Mouse (Mus musculus): ENCODE measurements around the gene Gcm1.
"Not testable (repeated sequence)": the region's sequence is repeated elsewhere in the genome, so short reads cannot be mapped to it uniquely, and the experiment has no call there.

Gene Gcm1

DNA sequence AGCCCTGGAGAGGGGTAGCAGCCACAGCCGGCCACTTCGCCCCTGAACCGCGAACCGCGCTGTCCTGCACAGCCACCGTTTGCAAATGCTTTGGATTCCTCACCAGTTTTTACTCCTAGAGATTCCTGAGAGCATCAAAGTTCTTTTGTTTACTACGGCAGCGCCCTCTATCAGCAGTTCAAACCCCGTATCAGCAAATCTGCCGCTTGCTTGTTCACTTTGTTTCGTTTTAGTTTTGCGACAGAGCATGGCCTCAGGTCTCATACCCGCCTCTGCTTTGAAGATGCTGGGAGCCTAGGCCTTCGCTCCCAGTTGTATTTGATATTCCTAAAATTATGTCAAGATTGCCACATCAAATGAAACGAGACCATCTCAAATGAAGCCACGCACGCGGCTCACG is 5.0 kb upstream of the Gcm1 start:
- no peak for DNase-seq (ENCODE audit: low read depth, low spot score)

DNA sequence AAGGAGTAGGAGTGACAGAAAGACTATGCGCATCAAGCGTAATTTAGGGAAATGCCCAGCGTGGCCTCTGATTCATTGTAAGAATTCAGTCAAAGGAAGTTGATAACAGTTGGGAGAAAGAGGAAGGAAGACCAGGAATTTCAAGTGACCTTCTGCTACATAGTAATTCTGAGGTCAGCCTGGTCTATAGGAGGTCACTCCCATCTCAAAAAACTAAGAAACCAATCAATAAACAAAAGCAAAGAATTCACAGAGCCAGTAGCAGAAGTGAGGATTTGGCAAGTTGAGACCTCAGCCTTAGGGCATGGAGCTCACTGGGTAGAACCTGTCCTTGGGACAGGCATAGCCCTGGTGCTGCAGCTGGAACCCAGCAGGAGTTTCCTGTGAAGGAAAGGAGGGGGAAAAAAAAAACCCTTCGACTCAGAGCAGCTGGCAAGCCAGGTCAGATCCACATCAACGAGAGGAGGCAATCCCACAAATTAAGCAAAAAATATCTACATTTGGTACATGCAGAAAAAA is 1.2 kb upstream of the Gcm1 start:
- DNase-seq (ENCODE audit: low read depth, low spot score) = no peak

DNA sequence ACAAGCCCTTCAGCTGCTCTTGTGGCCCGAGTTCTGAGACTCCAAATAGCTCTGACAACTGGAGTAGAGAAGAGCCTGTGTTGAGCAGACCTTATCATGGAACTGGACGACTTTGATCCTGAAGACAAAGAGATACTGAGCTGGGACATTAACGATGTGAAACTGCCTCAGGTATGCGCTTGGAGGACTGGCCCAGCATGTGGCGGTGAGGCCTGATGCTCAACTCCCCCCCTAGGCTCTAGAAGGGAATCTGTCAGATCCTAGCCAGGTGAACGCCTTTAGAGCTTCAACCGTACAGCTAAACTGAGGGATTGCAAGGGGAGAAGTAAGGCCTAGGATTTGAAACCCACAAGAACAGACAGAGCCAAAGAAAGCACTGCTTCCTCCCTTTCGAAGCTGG is 2.1 kb downstream of the Gcm1 start:
- DNase-seq (ENCODE audit: low read depth, low spot score) = no peak

DNA sequence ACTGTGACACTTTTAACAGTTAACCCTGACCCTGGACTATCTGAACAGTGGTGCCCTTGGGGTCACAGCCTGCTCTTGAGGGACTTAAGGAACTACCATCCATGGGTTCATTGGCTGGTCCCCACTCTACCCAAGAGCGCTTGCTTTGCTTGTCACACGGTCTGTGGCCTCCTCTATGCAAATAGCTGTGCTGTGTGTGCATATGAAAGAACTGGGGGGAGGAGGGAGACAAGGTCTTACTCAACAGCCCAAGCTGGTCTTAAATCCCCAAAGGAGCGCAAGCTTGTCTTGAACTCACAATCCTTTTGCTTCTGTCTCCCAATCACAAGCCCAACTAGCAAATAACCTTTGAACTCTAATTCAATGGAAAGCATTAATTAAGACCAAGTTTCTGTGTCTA is 2.6 kb downstream of the Gcm1 start:
- DNase-seq (ENCODE audit: low read depth, low spot score) = no peak

DNA sequence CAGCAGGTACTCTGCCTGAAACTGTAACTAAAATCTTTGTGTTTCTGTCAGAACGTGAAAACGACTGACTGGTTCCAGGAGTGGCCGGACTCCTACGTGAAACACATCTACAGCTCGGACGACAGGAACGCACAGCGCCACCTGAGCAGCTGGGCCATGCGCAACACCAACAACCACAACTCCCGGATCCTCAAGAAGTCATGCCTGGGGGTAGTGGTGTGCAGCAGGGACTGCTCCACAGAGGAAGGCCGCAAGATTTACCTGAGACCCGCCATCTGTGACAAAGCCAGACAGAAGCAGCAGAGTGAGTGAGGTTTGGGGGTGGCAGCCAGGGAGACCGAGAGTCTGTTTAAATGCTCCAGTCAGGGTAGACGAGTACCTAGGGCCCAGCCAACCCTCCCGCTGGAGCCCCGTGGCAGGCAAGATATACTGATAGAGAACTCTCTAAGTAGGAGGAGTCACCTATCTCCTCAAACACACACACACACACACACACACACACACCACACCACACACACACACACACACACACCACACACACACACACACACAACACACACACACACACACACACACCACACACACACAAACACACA is 7.9 kb downstream of the Gcm1 start:
- no peak for DNase-seq (ENCODE audit: low read depth, low spot score)

DNA sequence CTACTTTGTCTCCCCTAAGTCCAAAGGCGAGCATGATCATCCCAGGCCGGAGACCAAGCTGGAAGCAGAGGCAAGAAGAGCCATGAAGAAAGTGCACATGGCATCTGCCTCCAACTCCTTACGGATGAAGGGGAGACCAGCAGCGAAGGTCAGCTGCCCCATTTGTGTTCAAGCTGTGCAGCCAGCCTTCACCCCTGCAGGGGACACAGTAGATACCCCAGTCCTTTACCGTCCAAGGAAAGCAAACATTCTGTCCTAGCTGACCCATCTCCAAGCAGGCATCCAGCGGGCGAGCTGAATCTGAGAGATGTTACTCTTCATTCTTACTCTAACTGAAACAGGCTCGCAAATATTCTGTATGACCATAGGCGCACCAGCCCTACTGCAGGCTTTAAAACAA is 10.7 kb downstream of the Gcm1 start:
- no peak for DNase-seq (ENCODE audit: low read depth, low spot score)

DNA sequence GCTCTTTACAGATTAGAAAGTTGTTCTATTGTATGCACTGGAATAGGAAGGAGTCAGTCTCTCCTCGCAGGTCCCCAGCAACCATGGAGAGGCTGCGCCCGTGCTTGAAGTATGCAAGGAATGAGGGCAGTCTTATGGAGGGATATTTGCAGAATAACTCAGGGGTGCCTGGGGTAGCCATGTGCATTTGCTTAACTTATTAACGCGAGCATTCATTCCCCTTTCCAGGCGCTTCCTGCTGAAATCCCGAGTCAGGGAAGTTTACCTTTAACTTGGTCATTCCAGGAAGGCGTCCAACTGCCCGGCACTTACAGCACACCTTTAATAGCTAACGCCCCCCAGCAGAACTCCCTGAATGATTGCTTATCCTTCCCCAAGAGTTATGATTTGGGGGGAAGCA is 12.4 kb downstream of the Gcm1 start:
- DNase-seq (ENCODE audit: low read depth, low spot score) = no peak

DNA sequence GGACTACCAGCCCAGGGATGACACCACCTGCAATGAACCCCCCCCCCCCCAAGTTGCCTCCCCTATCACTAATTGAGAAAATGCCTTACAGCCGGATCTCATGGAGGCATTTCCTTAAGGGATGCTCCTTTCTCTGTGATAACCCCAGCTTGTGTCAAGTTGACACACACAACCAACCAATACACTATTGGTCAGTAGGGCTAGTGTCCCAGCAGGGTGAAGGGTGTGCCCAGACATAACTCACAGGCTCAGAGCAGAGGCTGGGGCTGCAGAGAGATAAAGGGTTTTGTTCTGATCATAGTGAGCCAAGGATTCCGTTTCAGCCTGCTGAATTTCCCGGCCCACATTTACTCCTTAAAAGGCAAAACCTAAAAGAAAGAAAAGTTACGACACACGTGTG is 18.8 kb downstream of the Gcm1 start:
- DNase-seq (ENCODE audit: low read depth, low spot score) = no peak

DNA sequence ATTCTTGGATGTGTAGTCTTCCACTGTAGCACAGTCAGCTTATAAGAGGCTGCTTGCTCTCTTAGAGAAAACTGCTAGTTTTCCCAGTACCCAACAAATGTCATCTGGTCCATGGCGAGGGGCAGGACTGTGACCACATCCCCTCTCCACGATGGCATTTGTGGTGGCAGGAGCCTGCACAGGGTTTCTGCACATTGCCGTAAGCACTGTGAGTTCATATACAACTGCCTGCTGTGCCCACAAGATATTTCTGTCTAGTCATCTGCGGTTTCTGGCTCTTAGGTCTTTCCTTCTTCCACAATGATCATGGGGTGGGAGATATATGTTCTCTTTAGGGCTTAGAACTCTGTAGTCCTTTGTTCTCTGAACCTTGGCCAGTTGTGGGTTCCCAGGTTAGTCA is 19.9 kb downstream of the Gcm1 start:
- no peak for DNase-seq (ENCODE audit: low read depth, low spot score)

DNA sequence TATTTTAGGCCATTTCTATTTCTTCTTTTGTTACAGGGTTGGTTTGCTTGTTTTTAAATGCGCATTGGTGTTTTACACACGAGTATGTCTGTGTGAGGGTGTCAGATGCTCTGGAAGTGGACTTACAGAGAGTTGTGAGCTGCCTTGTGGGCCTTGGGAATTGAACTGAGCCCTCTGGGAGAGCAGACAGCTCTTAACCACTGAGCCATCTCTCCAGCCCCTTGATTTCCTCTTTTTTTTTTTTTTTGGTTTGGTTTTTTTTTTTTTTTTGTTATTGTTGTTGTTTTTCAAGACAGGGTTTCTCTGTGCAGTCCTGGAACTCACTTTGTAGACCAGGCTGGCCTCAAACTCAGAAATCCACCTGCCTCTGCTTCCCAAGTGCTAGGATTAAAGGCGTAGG is 21.6 kb downstream of the Gcm1 start:
- DNase-seq (ENCODE audit: low read depth, low spot score) = not testable (repeated sequence)

DNA sequence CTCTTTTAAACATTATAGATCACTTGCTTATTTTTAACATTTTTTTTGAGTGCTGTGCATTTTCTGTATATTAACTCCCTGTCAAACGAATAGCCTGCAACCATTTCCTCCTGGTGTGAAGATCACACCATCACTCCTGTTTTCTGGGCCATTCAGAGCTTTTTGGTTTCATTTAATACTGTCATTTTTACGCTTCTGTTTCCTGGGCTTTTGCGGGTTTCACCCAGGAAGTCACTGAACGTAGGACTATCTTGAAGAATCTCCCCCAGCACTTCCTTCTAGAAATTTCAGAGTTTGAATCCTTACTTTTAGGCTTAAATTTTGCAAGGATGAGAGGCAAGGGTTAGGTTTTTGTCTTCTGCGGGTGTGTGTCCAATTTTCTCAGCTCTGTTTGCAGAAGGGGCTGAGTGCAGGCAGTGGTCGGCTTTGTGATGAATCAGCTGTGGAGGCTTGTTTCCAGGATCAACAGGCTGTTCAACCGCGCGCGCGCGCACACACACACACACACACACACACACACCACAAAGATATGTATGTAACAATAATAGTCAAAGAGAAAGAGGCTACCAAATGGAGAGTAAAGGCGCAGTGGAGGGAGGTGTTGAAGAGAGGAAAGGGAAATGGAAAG is 22.1 kb downstream of the Gcm1 start:
- DNase-seq (ENCODE audit: low read depth, low spot score) = no peak

DNA sequence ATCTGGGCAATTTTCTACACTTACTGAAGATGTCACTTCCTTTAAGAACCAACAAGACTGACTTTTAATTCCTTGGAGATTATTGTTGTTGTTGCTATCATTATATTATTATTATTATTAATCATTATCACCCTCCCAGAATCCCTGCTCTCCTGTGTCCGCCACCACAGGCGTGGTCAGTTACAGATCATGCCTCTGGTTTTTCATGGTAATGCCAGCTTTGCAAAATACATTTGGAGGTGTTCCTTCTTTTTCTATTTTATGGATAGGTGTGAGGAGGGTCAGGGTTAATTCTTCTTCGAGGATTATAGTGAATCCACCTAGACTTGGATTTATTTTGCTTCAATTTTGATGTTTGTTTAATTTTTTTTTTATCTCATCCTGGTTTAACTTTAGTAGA is 23.5 kb downstream of the Gcm1 start:
- no peak for DNase-seq (ENCODE audit: low read depth, low spot score)

DNA sequence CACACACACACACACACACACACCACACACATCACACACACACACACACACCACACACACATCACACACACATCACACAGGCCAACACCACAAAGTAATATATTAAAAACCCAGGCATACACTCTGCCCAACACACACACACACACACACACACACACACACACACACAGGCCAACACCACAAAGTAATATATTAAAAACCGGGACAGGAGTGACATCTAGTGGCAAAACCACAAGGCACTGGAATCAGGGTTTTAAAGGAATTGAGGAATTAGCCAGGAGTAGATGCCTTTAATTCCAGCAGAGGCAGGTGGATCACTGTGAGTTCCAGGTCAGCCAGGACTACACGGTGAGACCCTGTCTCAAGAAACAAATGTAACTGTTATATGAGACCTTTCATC is 26.5 kb downstream of the Gcm1 start:
- no peak for DNase-seq (ENCODE audit: low read depth, low spot score)

DNA sequence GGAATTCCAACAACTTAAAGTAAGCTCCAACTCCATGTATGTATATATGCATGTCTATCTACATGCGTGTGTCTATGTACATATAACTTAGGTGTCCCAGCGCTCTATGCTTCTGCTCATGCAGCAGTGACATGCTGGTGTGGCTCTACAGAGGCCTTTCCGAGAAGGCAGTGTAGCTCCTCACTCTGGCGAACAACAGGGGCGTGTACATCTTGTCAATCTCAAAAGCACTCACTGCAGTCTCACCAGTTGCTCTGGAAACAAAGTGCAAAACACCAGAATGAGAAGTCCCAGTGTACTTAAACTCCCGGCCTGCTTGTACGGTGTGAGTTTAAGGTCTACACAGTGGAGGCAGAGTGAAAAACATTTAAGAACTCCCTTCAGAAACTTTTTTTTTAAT is 30.1 kb downstream of the Gcm1 start:
- DNase-seq (ENCODE audit: low read depth, low spot score) = no peak

DNA sequence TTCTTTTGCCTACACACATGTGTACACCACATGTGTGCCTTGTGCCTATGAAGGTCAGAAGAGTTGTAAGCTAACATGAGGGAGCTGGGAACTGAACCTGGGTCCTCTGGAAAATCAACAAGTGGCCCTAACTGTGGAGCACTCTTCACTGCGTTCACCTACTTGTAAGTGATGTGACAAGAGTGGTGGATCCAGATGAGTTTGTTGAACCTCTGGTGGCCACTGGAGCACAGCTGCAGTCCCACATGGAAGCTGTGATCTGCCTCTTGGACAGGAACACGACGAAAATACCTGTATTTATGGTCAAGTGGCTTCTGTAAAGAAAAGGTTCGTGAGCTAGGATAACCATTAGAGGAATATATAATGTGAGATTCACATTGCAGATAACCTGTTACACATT is 32.6 kb downstream of the Gcm1 start:
- no peak for DNase-seq (ENCODE audit: low read depth, low spot score)

DNA sequence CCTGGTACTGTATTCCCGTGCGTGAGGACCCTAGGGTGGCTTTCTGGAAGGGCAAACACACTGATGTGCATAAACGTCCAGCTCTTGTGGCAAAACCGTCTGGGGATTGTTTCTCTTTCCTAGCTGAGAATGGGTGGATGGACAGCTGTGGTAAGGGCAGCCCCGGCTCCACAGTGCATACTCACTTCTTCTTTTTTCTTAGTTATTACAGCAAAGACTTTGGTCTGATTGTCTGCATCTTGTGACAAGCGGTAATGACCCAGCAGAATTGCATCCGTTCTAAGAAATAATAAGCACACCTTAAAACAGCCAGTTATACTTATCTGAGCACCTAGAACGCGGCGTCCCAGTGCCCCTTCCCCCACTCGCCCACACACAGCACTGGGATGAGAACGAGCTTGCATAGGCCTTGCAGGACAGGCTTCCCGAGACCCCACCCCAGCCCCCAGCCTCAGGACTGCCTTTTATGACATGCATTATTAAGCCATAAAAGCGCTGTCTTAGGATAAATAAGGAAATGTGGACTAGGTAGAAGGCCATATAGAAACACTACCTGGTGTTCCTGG is 34.1 kb downstream of the Gcm1 start:
- no peak for DNase-seq (ENCODE audit: low read depth, low spot score)

DNA sequence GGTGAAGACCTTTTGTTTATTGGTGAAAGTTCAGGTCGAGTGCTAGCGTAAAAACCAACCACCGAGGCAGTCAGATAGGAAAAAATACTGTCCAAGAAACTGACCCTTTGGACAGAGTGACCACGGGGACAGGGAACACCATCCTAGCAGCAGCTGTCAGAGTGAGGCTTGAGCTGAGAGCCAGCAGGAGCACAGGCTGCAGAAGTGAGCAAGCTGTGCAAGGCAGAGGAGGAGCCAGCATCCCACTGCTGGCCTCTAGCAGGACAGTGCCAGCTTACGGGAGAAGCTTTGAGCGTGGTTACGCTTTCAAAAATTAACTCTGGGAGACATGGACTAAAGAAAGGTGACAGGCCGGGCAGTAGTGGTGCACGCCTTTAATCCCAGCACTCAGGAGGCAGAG is 36.0 kb downstream of the Gcm1 start:
- DNase-seq (ENCODE audit: low read depth, low spot score) = no peak

DNA sequence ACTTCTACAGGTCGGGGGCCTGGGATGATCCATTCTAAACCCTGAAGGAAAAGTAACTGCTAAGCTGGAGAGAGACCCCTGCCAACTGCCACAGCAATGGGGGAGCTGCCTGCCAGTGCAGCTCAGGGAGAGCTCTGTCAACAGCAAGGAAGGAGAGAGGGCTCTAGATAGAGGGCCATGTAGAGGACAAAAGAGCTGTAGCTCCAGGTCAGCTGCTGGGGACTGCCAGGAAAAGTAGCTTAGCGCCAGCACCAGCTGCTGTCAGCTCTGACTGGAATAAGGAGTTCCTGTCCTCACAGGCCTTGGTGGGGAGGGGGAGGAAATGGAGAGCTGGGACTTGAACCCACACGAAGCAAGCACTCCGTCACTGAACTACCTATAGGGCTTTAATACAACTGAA is 36.8 kb downstream of the Gcm1 start:
- no peak for DNase-seq (ENCODE audit: low read depth, low spot score)

DNA sequence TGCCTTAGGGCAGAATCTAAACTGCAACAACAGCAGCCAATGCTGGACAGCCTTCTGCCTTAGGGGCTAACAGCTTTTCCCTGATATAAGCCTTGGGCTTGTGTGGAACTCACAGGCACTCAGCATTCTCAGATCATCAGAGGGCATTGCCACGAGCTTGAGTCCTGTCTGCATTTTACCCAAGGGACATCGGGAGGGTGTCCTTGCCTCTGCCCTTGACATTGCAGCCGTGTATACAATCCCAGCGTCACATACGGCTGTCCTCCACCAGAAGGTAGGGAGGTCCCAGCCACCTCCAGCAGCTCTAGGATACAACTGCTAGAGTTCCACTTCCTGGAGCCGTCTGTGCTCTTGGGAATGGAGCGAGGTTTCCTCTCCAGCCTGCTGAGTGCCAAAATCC is 37.2 kb downstream of the Gcm1 start:
- no peak for DNase-seq (ENCODE audit: low read depth, low spot score)

DNA sequence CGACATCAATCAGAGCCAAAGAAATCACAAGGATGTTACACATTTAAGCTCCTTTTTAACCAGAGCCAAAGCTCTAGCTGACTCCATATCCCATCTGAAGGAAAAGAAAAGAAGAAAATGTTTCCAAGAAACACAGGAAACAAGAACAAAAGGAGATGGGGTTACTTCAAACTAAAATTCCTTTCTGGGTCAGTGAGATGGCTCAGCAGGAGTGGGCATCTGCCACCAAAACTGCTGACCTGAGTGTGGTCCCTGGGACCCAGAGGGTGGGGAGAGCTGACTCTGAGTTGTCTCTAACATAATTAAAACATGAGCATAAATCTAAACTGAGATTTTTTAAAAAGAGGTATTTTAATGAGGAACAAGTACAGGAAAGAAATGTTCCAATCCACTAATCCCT is 38.2 kb downstream of the Gcm1 start:
- no peak for DNase-seq (ENCODE audit: low read depth, low spot score)

DNA sequence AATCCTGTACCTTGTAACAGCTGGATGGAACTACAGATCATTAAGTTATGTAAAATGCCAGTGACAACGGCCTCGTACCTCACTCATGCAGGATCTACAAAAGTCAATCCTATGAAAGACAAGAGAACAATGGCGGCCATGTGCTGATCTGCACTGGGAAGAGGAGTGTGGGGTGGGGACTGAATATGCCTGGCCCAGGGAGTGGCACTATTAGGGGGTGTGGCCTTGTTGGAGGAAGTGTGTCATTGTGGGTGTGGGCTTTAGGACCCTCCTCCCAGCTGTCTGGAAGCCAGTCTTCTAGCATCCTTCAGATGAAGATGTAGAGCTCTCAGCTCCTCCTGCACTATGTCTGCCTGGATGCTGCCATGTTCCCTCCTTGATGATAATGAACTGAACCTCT is 38.9 kb downstream of the Gcm1 start:
- DNase-seq (ENCODE audit: low read depth, low spot score) = no peak

DNA sequence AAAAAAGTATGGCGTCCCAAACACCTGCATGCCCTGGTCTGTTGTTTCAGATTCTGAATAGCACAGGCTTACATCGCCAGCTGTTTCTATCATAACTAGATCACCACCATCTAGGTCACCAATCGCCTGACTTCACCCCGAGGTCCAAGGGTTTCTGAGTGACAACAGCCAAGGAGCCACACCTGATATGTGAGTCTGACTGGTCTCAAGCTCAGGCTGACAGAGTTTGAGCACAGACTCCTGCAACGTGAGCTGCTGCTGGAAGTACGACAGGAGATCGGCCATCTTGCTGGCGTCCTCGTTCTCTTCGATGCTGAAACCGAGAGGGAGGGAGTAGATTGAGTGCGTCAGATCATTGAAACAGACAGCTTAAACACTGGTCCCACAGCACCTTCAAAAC is 44.0 kb downstream of the Gcm1 start:
- DNase-seq (ENCODE audit: low read depth, low spot score) = no peak

DNA sequence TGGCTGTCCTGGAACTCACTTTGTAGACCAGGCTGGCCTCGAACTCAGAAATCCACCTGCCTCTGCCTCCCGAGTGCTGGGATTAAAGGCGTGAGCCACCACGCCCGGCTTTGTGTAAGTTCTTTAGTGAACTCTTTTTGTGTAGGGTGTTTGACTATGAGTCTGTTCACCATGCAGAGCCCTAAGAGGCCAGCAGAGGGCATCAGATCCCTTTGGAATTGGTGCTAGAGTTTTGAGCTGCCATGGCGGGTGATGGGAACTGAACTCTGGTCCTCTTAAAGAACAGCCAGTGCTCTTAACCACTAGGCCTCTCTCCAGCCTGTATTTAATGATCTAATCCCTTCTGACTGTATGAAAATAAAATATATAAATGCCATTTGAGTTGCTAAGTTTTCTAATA is 44.7 kb downstream of the Gcm1 start:
- no peak for DNase-seq (ENCODE audit: low read depth, low spot score)

DNA sequence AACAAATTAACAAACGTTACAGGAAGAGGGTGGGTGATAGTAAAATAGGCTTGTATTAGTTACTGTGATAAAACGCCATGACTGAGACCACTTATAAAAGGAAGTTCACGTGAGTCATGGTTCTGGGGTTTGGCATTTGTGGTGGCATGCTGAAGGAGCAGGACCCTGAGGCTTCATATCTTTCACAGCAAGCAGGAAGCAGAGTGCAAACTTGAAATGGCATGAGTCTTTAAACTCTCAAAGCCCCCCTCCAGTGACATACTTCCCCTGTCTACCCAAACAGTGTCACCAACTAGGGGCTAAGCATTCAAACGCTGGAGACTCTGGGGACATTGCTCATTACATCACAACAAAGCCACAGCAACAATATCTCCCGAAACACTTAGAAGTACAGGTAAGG is 49.2 kb downstream of the Gcm1 start:
- no peak for DNase-seq (ENCODE audit: low read depth, low spot score)
